Mouse (Mus musculus): Measurements from ENCODE around the gene Tbxas1. TPM values are rescaled to one million over a fixed set of nuclear protein-coding genes. Genes with fewer than 3 reads are reported as not detected.

The Tbxas1 gene
- polyA plus RNA-seq, 1 experiment = 1.2 TPM

DNA sequence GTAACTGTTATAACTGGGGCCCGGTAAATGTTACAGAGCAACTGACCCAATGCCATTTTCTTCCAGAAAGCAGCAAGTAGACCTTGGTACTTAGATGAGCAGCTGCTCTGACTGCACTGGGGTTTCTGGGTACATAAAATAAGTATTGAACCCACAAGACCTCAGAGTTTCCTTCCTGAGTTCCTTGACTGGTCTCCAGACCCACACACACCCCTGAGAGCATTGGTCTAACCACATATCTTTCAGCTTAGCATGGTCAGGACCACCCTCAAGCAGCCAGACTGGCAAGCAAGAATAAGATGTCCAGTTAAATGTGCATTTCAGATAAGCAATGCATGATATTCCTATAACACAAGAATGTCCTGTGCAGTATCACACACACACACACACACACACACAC is 182.0 kb downstream of the Tbxas1 start:
- H3K4me1 ChIP-seq (ENCODE audit: control insufficient read depth, insufficient read depth, low read length) = peaks cover 28% of the 10 kb centered on the region
- no peak for DNase-seq
- TF ChIP-seq CTCF (IDR thresholded peaks at IDR 0.05; ENCODE audit: borderline replicate concordance, insufficient read depth, low read depth, low read length) (no peak), POLR2A (IDR thresholded peaks at IDR 0.05; ENCODE audit: borderline replicate concordance, insufficient read depth, low read length) (no peak)
- H3K27ac ChIP-seq (ENCODE audit: insufficient read depth, low read length) = no peak overlapping the region
- H3K27me3 ChIP-seq (ENCODE audit: control insufficient read depth, insufficient read depth, low read length) = no peaks in the 10 kb centered on the region
- 97% methylated on average over 1 of the region's 1 CpGs for WGBS
- no peak overlapping the region for H3K4me3 ChIP-seq (replicated peaks; ENCODE audit: insufficient read depth, low read depth, low read length)

DNA sequence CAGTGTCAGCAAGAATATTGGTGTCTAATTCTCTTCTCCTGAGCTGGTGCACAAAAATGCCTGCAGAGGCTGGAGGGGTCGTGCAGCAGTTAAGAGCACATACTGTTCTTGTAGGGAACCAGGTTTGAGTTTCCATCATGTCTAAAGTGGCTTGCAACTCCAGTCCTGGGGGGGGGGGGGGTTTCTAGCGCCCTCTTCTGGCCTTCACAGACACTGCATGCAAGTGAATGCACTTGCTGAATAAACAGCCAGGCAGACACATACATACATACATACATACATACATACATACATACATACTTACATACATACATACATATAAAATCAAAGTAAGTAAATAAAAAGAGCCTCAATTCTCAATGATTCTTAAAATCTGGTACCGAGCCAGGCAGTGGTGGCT is 183.2 kb downstream of the Tbxas1 start:
- Histone ChIP-seq H3K27ac (ENCODE audit: insufficient read depth, low read length) (no peak overlapping the region), H3K4me3 (replicated peaks; ENCODE audit: insufficient read depth, low read depth, low read length) (no peak overlapping the region), H3K27me3 (ENCODE audit: control insufficient read depth, insufficient read depth, low read length) (no peaks in the 10 kb centered on the region), H3K4me1 (ENCODE audit: control insufficient read depth, insufficient read depth, low read length) (peaks cover 16% of the 10 kb centered on the region)
- TF ChIP-seq CTCF (IDR thresholded peaks at IDR 0.05; ENCODE audit: borderline replicate concordance, insufficient read depth, low read depth, low read length) (0 out of 2 replicates have a peak, but pooled peaks have one; percentile 12), POLR2A (IDR thresholded peaks at IDR 0.05; ENCODE audit: borderline replicate concordance, insufficient read depth, low read length) (no peak)
- no peak for DNase-seq
- 68% methylated on average over 3 of the region's 3 CpGs for WGBS

DNA sequence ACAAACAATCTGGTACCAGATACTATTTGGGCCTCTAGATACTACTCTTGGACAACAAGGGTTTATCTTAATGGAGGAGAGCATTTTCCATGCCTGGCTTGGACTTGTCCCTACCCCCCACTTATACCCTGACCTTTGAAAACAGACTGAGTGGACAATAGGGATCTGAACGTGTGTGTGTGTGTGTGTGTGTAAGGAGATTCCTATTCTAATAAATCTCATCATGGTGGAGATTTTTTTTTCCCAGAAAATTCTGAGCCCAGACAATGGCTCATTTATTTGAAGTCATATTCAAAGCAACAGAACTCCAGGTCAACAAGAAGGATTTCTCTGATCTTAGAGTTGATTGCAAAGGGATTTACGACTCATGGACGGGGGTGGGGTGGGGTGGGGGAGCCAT is 183.7 kb downstream of the Tbxas1 start:
- Histone ChIP-seq H3K27ac (ENCODE audit: insufficient read depth, low read length) (no peak overlapping the region), H3K27me3 (ENCODE audit: control insufficient read depth, insufficient read depth, low read length) (no peaks in the 10 kb centered on the region), H3K4me3 (replicated peaks; ENCODE audit: insufficient read depth, low read depth, low read length) (no peak overlapping the region), H3K4me1 (ENCODE audit: control insufficient read depth, insufficient read depth, low read length) (peaks cover 14% of the 10 kb centered on the region)
- no peak for DNase-seq
- TF ChIP-seq POLR2A (IDR thresholded peaks at IDR 0.05; ENCODE audit: borderline replicate concordance, insufficient read depth, low read length) = no peak
- TF ChIP-seq CTCF (IDR thresholded peaks at IDR 0.05; ENCODE audit: borderline replicate concordance, insufficient read depth, low read depth, low read length) = no peak
- 92% methylated on average over 3 of the region's 3 CpGs for WGBS

DNA sequence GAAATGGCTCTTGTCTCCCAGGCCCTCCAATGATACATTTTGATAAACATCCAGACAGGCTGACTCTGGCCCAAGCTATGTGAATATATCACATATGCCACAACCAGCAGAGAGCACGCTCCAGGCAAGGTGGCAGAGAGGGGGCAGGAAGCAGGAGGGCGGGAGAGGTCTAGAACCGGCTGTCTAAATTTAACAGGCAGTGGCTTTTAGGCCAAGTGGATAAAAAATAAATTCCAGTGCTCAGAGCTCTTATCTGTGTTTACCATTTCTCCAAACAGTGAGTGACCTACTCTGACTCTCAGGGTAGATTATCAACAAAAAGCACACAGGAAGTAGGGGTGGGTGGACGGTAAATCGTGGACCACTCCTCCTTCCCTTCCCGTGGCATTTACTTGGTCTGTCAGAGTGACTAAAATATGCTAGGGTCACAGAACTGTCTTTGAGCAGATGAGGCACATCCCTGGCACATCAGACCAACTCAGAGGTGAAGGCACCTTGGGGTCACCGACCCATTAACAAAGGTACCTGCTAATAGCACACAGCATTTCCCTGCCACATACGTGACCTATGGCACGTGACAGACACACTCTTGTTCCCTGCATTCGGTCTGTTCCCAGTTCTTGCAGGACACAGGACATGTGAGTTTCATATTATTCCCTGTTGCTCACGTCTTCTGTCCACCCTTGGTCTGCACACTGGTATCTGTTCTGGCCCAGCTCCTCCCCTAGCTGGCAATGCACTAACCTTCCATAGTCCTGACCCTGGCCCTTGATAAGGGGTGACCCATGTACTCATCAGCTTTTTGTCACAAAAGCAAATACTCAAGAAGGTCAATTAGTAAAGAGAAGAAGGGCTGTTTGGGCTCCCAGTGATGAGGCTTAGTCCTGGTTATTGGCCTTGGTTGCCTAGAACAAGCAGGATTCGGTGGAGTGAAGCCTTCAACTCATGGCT is 184.6 kb downstream of the Tbxas1 start:
- 85% methylated on average over 12 of the region's 12 CpGs for WGBS
- DNase-seq = no peak
- H3K27ac ChIP-seq (ENCODE audit: insufficient read depth, low read length) = no peak overlapping the region
- no peaks in the 10 kb centered on the region for H3K27me3 ChIP-seq (ENCODE audit: control insufficient read depth, insufficient read depth, low read length)
- H3K4me3 ChIP-seq (replicated peaks; ENCODE audit: insufficient read depth, low read depth, low read length) = no peak overlapping the region
- TF ChIP-seq CTCF (IDR thresholded peaks at IDR 0.05; ENCODE audit: borderline replicate concordance, insufficient read depth, low read depth, low read length) (no peak), POLR2A (IDR thresholded peaks at IDR 0.05; ENCODE audit: borderline replicate concordance, insufficient read depth, low read length) (no peak)
- H3K4me1 ChIP-seq (ENCODE audit: control insufficient read depth, insufficient read depth, low read length) = peaks cover 8% of the 10 kb centered on the region

DNA sequence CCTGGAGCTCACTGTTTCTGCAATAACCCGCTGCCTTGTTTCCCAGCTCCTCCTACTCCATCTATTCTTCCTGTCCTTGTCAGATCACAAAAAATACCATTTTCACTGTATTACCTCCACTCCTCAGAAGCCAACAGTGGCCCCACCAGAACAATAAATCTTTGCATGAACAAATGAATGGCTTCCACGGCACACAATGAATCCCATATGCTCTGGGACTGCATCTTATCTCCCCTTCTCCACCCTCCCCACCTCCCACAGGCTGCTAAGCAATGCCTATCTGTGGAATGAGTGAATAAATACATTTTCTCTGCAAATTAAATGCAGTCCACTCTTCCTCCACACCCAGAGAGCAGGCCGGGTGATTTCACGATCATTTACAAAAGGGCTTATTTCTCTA is 186.0 kb downstream of the Tbxas1 start:
- Histone ChIP-seq H3K27me3 (ENCODE audit: control insufficient read depth, insufficient read depth, low read length) (no peaks in the 10 kb centered on the region), H3K4me1 (ENCODE audit: control insufficient read depth, insufficient read depth, low read length) (no peaks in the 10 kb centered on the region), H3K4me3 (replicated peaks; ENCODE audit: insufficient read depth, low read depth, low read length) (no peak overlapping the region), H3K27ac (ENCODE audit: insufficient read depth, low read length) (no peak overlapping the region)
- TF ChIP-seq CTCF (IDR thresholded peaks at IDR 0.05; ENCODE audit: borderline replicate concordance, insufficient read depth, low read depth, low read length) (no peak), POLR2A (IDR thresholded peaks at IDR 0.05; ENCODE audit: borderline replicate concordance, insufficient read depth, low read length) (no peak)
- WGBS = 82% methylated on average over 4 of the region's 4 CpGs
- DNase-seq = no peak

DNA sequence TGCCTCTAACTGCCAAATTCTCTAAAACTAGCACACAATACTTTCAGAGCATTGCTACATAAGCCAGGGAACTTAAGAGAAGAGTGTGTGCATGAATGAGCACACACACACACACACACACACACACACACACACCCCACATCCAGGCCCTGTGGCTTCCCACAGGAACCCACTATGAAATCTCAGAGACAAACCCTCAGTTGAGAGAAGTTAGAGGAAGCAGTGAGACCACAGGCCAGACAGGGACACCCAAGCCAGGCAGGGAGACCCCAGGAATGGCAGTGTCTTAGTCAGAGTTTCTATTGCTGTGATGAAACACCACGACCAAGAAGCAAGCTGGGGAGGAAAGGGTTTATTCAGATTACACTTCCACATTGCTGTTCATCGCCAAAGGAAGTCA is 188.3 kb downstream of the Tbxas1 start:
- Histone ChIP-seq H3K27me3 (ENCODE audit: control insufficient read depth, insufficient read depth, low read length) (no peaks in the 10 kb centered on the region), H3K27ac (ENCODE audit: insufficient read depth, low read length) (no peak overlapping the region), H3K4me3 (replicated peaks; ENCODE audit: insufficient read depth, low read depth, low read length) (no peak overlapping the region), H3K4me1 (ENCODE audit: control insufficient read depth, insufficient read depth, low read length) (no peaks in the 10 kb centered on the region)
- DNase-seq = no peak
- TF ChIP-seq CTCF (IDR thresholded peaks at IDR 0.05; ENCODE audit: borderline replicate concordance, insufficient read depth, low read depth, low read length) (no peak), POLR2A (IDR thresholded peaks at IDR 0.05; ENCODE audit: borderline replicate concordance, insufficient read depth, low read length) (no peak)
- WGBS = 76% methylated on average over 2 of the region's 2 CpGs

DNA sequence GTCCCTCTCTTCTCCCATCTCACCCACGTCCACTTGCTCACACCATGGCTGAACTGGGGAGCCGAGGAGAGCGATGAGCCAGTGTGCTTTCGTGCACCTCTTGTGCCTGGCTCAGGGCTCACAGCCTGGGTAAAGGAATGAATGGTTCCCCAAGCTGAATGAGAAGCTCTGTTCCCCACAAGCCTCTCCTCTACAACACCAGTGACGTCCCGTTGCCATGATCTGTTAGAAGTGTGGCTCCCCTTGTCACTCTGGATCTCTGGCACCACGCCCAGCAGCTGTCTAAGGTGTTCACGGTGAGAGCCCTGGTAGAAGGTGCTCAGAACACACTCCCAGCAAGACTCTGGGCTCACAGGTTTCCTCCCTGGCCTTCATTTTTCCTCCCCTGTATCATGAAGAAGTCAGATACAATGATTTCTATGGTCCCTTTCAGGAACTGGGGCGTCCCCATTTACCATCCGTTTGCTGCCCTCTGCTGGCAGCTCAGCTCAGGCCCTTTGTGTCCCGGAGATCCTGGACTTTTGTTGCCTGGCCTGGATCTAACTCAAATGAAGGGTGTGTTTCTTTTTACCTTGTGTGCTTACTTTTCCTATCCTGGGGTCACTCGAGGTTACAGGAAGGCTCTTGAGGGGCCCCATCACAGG is 191.9 kb downstream of the Tbxas1 start:
- Histone ChIP-seq H3K27me3 (ENCODE audit: control insufficient read depth, insufficient read depth, low read length) (no peaks in the 10 kb centered on the region), H3K4me1 (ENCODE audit: control insufficient read depth, insufficient read depth, low read length) (no peaks in the 10 kb centered on the region), H3K27ac (ENCODE audit: insufficient read depth, low read length) (no peak overlapping the region), H3K4me3 (replicated peaks; ENCODE audit: insufficient read depth, low read depth, low read length) (no peak overlapping the region)
- peak; percentile 88 for TF ChIP-seq CTCF (IDR thresholded peaks at IDR 0.05; ENCODE audit: borderline replicate concordance, insufficient read depth, low read depth, low read length)
- no peak for TF ChIP-seq POLR2A (IDR thresholded peaks at IDR 0.05; ENCODE audit: borderline replicate concordance, insufficient read depth, low read length)
- WGBS = 45% methylated on average over 12 of the region's 12 CpGs
- peak; percentile 72 to 81 for DNase-seq

Measured in cerebellum, adult 2 months (tissue).